Mouse (Mus musculus): ENCODE data around the gene Catsper2.
"Not testable (repeated sequence)": the region's sequence is repeated elsewhere in the genome, so short reads cannot be mapped to it uniquely, and the experiment has no call there.

Catsper2 gene

DNA sequence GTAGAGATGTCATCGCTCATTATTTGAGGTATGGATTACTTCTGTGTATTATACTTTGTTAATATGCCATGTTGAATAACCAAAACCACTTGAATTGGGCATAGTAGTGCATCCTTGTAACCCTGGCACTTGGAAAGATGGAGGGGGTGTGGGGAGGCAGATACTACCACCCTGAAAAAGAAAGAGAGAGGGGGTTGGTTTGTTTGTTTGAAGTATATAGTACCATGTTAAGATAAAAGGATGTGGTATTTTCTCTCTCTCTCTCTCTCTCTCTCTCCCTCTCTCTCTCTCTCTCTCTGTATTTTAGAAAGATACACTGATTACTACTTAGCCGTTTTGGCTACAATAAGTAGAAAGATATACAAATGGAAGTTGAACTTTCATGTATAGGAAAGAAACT lies 12.3 kb upstream of the Catsper2 start:
- DNase-seq = no peak

DNA sequence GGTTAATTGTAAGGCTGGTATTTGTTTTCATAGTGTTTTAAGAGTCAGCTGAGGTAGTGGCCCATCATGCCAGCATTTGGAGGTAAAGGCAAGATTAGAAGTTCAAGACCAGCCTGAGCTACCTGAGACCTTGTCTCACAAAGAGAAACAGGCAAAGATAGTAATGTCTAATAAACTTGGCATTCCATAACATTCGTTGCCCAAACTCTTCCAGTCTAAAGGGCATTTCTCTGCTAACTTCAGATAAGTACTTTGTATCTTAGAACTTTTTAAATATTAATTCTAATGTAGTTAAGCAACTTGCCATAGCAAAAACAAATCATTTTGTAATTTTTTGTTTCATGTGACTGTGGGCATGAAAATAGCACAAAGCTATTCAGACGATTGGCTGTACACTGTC lies 9.6 kb upstream of the Catsper2 start:
- no peak for DNase-seq

DNA sequence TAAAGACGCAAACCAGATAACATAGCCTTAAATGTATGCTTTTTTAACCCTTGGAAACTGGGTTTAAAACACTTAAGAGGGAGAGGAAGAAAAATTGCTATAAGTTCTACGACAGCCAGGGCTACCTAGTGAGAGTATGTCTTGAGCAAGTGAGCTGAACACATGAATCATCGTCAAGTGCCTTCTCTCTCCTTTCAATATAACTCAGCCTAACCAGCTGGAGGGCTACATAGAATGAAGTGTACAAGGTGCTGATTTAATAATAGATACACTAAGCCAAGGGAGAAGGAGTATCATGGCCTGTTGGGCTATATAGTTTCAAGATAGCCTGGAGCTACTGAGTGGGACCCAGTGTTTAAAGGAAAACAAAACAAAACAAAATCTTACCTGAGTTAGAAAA lies 4.9 kb upstream of the Catsper2 start:
- DNase-seq = no peak

DNA sequence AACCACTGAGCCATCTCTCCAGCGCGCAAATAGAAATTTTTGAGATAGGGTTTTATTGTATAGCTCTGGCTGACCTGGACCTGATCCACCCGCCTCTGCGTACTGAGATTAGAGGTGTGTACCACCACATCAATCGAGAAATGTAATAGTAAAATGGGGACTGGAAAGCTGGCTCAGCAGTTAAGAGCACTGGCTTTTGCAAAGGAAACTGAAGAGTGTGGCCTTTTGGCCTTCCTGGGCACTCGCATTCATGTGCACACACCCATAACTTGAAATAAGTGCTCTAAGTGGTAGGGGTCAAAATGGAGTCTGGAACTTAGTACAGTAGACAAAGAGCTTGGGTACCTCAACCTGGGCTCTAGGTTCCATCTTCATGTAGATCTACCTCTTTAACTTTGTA lies 2.8 kb upstream of the Catsper2 start:
- no peak for DNase-seq

DNA sequence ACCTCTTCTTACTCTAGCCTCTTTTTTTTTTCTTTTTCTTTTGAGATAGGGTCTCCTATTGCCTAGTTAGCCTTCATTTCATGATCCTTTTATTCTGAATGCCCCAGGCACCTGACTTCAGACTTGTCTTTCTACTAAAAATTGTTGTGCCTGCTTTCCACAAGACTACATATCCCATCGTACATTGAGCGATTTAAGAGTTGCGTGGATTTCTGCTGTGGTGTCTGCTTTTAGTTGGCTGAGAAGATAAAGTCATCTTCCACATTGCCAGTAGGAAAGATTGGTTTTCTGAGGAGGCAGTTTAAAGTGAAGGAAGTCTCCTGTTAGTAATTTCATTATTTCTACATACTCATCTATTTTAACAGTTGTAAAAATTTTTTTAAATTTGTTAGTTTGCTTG lies 2.0 kb upstream of the Catsper2 start:
- DNase-seq = no peak

DNA sequence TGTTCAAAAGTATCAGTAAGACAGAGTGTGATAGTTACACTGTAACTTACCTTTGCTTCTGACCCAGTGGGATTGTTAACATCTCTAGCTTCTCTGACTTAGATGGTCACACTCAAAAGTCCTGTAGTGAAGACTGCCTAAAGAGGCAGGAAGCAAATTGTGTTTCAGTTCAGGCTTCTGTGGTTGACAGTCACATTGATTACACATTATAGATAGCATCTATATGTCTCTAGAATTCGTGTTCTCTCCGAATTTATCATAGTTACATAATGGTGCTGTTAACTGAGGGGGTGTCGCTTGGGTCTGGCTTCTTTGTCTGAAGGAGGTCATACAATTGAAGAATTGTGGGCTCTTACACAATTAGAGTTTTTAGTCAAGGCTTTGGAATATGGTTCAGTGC lies 1.5 kb upstream of the Catsper2 start:
- no peak for DNase-seq

DNA sequence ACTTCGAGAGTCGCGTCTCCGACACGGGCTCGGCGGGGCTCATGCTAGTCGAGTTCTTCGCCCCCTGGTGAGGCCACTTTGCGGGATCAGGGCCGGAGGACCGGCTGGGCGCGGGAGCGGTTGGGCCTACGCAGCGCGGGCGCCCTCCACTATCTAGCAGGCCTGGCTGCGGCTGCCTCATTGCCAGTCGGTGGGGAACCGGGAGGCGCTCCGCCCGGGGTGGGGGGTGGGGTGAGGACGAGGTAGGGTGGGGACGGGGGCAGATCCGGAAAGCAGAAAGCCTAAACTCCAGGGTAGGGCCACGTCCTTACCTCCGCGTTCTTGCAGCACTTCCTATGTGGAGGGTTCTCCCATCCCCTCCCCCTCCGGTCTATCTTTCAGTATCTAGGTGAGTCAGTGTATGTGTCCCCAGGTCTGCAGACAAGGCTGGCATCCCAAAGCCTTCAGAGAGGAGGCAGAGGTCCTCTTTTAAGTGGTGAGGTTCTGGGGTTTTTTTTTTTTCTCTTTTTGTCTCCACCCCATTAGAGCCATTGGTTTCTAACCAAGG lies 620 bp upstream of the Catsper2 start:
- DNase-seq = peak; percentile 70

DNA sequence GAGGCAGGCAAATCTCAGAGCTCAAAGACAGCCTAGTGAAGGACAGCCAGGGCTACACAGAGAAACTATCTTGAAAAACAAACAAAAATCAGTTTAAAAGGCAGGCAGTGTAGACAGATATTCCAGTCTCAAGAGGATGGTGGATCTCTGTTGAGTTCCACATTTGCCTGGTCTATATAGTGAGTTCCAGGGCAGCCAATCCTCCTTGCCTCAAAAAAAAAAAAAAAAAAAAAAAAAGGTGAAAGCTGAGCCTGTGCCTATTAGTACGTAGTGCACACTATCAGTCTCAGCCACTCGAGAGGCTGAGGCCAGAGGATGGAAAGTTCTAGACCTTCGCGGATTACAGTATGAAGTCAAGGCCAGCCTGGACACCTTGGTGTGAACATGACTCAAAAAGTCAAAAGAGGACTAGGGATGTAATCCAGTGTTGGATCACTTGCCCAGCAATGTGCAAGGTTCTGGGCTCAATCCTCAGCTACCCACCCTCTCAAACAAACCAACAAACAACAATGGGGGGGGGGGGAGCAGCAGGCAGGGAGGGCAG lies 677 bp downstream of the Catsper2 start:
- DNase-seq = no peak

DNA sequence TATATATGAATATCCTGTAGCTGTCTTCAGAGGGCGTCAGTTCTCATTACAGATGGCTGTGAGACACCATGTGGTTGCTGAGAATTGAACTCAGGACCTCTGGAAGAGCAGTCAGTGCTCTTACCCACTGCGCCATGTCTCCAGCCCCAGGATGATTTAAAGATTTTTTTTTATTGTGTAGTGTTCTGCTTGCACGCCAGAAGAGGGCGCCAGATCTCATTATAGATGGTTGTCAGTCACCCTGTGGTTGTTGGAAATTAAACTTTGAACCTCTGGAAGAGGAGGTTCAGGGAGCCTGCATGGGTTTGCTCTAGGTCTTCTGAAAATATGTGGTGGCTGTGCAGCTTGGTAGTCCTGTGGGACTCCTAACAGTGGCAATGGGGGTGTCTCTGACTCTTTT lies 5.4 kb downstream of the Catsper2 start:
- DNase-seq = peak; percentile 68

DNA sequence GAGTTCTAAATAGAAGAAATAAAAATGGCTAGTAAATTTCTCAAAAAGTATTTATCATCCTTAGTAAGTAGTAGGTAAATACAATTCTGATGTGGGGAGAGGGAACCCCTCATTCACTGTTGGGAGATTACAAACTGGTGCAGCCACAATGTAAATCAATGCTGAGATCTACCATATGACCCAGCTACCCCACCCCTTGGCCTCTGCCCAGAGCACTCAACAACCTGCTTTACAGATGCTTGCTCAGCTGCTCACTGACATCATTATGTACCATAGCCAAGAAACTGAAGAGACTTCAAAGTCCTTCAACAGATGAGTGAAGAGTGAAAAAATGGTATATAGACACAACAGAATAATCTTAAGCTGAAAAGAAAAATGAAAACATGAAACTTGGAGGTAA lies 10.3 kb downstream of the Catsper2 start:
- no peak for DNase-seq

DNA sequence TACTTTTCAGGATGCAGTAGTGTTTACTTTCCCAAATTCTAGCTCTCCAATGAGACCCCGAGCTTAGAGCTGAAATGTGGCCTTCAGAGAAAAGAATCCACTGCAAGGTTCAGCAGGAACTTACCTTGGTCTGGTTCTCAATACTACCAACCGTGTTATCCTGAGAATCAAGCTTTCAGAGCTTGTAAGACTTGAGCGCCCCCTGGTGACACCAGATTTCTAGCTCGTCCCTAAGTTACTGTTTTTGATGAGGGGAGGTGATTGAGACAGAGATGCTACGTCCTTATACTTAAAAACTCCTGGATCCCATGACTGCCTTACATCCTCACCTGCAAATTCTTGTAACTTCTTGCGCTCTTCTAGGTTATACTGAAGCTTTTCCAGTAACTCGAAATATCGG lies 17.0 kb downstream of the Catsper2 start:
- peak; percentile 82 for DNase-seq

DNA sequence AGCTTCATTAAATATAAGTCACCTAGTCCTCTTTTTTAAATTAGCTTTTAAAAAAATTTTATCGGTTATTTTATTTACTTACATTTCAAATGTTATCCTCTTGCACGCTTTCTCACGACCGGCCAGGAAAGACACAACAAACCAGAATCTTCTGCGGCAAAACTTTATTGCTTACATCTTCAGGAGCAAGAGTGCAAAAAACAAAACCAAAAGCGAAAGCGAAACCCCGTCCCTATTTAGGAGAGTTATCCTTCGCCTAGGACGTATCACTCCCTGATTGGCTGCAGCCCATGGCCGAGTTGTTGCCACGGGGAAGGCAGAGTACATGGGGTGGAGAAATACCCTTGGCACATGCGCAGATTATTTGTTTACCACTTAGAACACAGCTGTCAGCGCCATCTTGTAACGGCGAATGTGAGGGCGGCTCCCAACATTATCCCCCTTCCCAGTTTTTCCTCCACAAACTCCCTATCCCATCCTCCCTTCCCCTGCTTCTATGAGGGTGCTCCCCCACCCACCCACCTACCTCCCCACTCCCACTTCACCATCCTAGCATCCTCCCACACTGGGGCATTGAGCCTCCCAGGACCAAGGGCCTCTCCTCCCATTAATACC lies 26.5 kb downstream of the Catsper2 start, which contains the start of gene Strc:
Strc (minus strand) TSS at position 208 of the 615 bp plus-strand sequence.
- not testable (repeated sequence) for DNase-seq

DNA sequence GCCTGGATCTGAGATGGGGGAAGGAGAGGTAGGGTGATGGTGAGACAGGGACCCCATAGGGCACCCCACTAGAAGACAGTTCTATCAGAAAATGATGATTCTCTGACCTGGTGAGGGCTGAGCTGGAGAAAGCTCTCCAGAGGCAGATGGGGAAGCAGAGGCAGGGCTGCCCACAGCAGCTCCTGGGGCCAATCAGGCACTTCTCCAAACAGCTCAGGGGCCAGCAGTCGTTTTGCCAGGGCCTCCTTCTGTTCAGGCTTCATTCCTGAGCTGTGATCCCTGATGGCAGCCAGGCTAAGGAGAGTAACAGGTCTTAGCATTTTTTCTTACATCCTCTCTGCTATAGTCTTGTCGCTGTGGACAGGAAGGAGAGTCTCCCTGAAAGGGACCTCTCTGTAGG lies 38.8 kb downstream of the Catsper2 start:
- no peak for DNase-seq

DNA sequence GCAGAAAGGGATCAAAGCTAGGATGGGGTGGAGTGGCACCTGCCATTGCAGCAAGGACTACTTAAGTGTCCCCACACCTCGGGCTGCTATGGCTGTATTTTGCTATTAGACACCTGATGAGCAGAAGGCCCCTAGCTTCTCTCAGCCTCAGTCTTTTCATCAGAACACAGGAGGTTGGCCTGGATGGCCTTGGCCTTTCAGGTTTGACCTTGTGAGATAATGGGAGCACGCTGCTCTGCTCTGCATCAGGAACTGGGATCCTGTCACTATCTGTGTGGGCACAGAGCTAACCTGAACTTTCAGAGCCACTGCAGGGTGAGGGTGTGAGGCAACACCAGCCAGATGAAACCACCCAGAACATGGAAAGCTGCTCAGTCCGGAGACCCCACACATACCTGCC lies 41.3 kb downstream of the Catsper2 start:
- no peak for DNase-seq

DNA sequence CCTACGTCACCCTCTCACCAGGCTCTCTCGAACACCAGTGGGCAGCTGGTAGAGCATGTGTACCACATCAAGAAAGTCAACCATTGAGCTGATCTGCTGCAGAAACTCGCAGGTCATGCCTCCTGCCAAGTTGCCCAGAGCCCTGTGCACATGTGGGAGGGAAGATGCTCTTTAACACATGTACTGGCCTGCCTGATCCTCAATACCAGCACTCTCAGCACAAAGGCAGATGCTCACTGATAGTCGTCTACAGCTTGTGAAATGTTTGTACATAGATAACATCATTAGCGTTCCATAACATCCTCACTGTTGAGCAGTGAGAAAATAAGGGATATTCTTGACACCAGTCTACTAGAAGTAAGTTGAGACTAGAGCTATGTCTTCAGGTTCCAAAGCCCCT lies 42.7 kb downstream of the Catsper2 start:
- no peak for DNase-seq

DNA sequence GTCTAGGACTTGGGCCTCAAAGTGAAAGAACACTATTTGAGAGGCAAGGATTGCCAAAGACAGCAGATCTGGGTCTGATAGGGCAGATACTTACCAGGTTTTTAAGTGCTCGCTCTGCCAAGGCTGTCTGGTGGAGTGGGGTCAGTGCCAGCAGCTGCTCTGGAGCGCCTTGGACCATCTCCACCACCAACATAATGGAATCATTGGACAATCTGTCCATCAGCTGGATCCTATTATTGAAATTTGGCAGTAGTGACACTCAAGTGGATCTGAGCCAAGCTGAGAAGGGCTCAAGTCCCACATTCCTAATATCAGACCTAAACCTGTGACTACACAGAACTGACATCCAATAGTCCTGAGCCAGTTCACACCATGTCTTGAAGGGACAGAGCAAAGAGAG lies 44.8 kb downstream of the Catsper2 start:
- DNase-seq = no peak

DNA sequence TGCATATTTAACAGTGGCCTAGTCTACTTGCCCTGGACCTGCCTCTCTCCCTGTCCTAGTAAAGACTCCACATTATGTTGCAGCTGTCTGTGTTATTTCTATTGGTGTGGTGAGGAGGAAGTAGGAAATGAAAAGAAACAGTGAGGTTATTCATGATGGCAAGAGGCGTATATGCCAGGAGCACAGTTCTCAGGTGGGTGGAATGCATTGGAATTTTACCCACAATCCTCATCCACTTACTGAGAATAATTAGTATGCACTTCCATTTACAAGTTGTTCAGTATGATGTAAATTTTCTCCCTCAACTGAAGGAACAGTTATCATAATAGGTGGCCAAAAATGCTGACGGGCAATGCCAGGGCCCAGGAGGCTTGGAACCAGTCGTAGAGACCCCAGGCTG lies 49.9 kb downstream of the Catsper2 start:
- DNase-seq = no peak

DNA sequence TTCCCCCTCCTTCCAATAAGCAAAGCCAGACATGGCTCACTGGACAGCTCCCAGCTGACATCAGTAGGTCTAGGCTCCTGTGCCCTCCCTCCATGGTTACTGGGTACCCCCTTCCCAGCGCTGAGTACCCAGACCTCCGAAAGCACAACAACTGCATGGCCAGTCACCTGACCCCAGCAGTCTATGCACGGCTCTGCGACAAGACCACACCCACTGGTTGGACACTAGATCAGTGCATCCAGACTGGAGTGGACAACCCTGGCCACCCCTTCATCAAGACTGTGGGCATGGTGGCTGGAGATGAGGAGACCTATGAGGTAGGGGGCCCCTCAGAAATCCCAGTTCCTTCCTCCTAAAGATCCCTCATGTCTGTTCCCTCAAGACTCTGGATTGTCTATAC lies 54.1 kb downstream of the Catsper2 start:
- no peak for DNase-seq

DNA sequence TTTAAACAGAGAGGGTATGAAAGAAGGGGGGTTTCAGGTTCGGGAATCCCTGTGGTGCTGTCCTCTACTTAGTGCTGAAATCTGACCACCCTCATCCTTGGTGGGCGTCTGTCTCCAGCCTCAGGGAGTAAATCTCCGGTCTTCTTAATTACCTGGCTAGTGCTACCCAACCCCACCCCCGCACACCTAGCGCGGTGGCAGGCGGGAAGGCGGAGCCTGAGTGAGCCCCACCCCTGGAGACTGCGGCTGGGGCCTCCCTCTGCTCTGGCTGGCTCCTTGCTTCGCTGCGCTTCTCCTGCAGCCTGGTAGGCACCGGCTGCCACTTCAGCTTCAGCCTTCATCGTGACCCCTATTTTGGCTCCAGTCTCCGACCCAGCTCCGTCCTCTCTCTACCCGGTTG lies 55.2 kb downstream of the Catsper2 start:
- peak; percentile 44 for DNase-seq

DNA sequence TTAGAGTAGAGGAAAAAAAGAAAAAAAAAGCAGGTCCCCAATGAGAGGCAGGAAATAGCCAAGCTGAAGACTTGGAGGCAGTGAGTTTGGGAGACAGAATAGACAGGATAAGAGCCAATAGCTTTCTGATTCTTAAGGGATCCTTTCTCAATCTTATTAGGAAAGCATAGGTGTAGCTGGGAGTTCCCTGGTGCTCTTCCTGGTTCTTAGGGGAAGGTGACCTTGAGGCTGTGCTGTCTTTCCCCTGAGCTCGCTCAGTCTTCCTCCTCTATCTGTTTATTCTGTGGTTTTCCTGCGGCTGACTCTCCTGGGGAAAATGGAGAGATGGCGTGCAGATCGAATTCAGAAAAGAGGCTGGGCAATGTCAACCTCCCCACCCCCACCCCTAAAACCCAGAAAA lies 55.6 kb downstream of the Catsper2 start:
- DNase-seq = no peak

DNA sequence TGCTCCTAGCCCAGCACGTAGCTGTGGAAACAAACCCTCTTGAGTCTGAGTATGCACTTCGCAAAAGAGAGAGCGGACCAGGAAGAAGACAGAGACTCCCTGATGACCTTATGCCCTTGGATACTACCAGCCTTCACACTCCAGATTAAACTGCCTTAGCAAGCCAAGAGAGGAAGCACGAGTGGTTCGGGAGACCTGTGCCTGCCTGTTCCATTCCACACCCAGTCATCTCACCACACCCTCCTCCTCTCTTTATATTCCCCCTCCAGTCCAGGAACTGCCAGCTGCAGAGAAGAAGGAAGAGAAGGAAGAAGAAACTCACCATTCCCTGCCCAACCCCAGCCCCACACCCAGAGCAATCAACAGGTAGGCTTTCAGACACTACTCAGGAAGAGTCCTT lies 56.1 kb downstream of the Catsper2 start, which contains the start of gene Ckmt1:
Ckmt1 (plus strand) TSS at position 221 of the 400 bp plus-strand sequence.
- no peak for DNase-seq

DNA sequence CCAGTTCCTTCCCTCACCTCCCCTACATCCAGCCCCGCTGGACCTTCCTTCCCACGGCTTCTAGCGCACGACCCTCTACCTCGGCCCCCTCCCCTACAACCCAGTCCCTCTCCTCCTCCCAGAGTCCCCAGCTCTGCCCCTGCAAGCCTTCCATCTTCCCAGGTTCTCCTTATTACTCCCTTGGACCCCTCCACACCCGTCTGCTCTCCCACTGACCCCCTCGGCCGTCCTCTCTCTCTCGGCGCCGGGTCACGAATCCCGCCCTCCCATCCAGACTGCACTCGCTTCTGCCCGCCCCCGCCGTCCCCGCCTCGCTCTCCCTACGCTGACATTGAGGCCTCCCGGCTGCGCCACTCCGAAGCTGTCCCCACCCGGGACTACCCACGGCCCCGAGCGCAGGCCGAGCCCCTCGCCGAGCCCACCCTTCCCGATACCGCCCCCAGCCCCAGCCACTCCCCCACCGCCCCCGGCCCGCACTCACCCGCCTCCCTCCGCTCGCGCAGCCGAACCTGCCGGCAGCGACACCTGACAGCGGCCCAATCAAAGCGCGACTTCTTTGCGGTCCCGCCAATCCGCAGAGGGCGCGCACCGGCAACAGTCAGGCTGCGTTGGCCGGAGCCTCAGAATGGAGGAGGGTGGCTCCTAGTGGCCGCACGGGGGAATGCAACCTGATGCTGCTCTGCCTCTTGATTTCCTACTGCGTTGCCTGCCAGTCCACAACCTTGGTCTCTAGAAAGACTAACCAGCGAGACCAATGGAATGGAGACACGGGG lies 58.6 kb downstream of the Catsper2 start, which contains the start of gene Ppip5k1:
Ppip5k1 (minus strand) TSS at position 577 of the 773 bp plus-strand sequence.
- peak; percentile 97 for DNase-seq

DNA sequence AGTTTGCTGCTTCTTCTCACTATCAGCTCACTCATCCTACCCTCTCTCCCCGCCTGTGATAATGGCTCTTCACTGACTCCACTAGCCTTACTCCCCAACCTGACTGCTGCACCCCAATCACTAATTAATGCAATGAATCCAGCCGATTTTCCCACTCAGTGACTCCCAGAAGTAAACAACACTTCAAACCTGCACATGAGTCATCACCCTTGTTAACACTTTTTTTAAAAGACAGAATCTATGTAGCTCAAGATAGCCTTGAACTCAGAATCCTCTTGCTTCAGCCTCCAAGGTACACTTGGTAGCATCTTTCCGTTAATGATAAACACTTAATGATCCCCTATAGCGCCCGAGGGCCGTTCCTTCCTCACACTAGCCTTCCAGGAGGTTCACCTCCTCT lies 59.2 kb downstream of the Catsper2 start:
- DNase-seq = no peak

DNA sequence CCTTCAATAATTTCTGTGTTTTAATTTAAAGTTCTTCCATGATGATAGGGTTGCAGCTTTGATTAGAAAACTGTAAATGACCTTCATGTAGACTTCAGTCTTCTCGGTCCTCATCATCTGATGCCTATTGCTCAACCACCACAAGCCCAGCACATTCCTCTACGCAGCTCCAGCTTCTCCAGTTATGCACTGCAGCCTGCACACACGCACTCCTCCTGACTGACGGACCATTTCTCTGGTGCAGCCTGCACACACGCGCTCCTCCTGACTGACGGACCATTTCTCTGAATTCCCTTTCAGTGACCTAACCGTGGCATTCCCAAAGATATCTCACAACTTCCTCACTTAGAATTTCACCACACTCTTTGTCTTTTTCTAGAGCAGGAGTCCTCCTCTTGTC lies 60.4 kb downstream of the Catsper2 start:
- no peak for DNase-seq
